Mouse (Mus musculus): ENCODE data around the gene Sla2. TPM values are rescaled to one million over a fixed set of nuclear protein-coding genes. Genes with fewer than 3 reads are reported as not detected.

The Sla2 gene
- polyA plus RNA-seq, 1 experiment from 2014 or later = 0.23 TPM

GRCm38 (mm10) chr2:156864481-156864880 is 22.5 kb downstream of the Sla2 start:
- H3K9me3 ChIP-seq (ENCODE audit: control insufficient read depth, low read length) = no peaks in the 10 kb centered on the region
- WGBS = 84% methylated on average over 3 of the region's 3 CpGs
- no peak for ATAC-seq (ENCODE audit: low FRiP score, low TSS enrichment)
- peak overlapping the region; percentile 99; the same call in 1 of the 2 replicates for H3K9ac ChIP-seq (ENCODE audit: low read depth, low read length)
- peaks cover 39% of the 10 kb centered on the region; the same call in 1 of the 2 replicates for H3K36me3 ChIP-seq (ENCODE audit: control insufficient read depth, insufficient read depth, low read length)
- H3K27me3 ChIP-seq (ENCODE audit: control insufficient read depth, insufficient read depth, low read length) = no peaks in the 10 kb centered on the region
- H3K4me1 ChIP-seq (ENCODE audit: control insufficient read depth, insufficient read depth, low read length) = peaks cover 15% of the 10 kb centered on the region
- peak overlapping the region; percentile 98 for H3K4me3 ChIP-seq (ENCODE audit: low read length)
- H3K4me2 ChIP-seq (replicated peaks; ENCODE audit: low read depth, low read length) = peak overlapping the region; percentile 87
- no peak overlapping the region for H3K27ac ChIP-seq (ENCODE audit: low read depth, low read length)

DNA sequence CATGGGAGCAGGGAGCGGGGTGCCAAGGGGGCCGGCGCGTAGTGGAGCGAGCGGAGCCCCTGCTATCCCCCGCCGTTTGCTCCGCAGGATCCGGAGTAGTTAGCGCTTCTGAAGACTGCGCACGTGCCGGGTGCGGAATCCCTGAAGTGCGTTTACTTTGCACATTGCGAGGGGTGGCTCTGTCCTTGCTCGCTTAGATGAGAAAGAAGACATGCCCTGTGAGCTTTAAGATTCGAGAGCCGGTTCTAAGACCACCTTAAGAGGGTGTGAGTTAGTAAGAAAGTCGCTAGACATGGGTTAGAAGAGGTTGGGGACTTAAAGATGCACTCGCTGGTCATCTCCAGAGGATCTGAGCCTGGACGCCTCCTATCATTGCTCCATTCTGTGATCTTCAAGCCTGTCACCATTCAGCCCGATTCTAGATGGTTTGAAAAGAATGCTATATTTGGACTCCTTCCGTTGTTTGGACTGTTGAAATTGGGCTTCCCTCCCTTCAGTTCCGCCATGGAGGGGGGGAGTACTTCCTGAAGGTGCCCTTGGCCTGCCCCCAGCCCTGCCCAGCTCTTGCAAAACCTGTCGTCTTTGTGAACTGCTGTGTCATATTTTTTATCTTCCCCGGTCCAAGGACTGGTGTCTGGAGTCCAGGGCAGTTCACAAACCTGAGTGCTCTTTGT is 23.4 kb downstream of the Sla2 start:
- peak; percentile 45; the same call in 1 of the 2 replicates for ATAC-seq (ENCODE audit: low FRiP score, low TSS enrichment)
- Histone ChIP-seq H3K36me3 (ENCODE audit: control insufficient read depth, insufficient read depth, low read length) (peaks cover 33% of the 10 kb centered on the region; the same call in 1 of the 2 replicates), H3K4me3 (ENCODE audit: low read length) (peak overlapping the region; percentile 98), H3K4me1 (ENCODE audit: control insufficient read depth, insufficient read depth, low read length) (peaks cover 15% of the 10 kb centered on the region), H3K4me2 (replicated peaks; ENCODE audit: low read depth, low read length) (peak overlapping the region; percentile 87), H3K27me3 (ENCODE audit: control insufficient read depth, insufficient read depth, low read length) (no peaks in the 10 kb centered on the region), H3K9me3 (ENCODE audit: control insufficient read depth, low read length) (no peaks in the 10 kb centered on the region), H3K9ac (ENCODE audit: low read depth, low read length) (peak overlapping the region; percentile 99), H3K27ac (ENCODE audit: low read depth, low read length) (peak overlapping the region; percentile 84)
- 1% methylated on average over 28 of the region's 28 CpGs for WGBS

GRCm38 (mm10) chr2:156862772-156863486 is 24.1 kb downstream of the Sla2 start, which contains the start of gene Rab5if:
Gene Rab5if, plus strand, starts transcription at chr2:156863128.
- Histone ChIP-seq H3K9me3 (ENCODE audit: control insufficient read depth, low read length) (no peaks in the 10 kb centered on the region), H3K27me3 (ENCODE audit: control insufficient read depth, insufficient read depth, low read length) (no peaks in the 10 kb centered on the region), H3K9ac (ENCODE audit: low read depth, low read length) (peak within 1 kb of the TSS; percentile 99), H3K4me1 (ENCODE audit: control insufficient read depth, insufficient read depth, low read length) (peaks cover 15% of the 10 kb centered on the region), H3K36me3 (ENCODE audit: control insufficient read depth, insufficient read depth, low read length) (peaks cover 33% of the 10 kb centered on the region; the same call in 1 of the 2 replicates), H3K4me3 (ENCODE audit: low read length) (peak within 1 kb of the TSS; percentile 98), H3K27ac (ENCODE audit: low read depth, low read length) (peak within 1 kb of the TSS; percentile 89), H3K4me2 (replicated peaks; ENCODE audit: low read depth, low read length) (peak within 1 kb of the TSS; percentile 87)
- ATAC-seq (ENCODE audit: low FRiP score, low TSS enrichment) = peak; percentile 97
- under 1% methylated on average over 98 of the region's 98 CpGs for WGBS

- H3K4me1 ChIP-seq (ENCODE audit: control insufficient read depth, insufficient read depth, low read length) = peaks cover 15% of the 10 kb centered on the region
- under 1% methylated on average over 19 of the region's 19 CpGs for WGBS
- peaks cover 36% of the 10 kb centered on the region; the same call in 1 of the 2 replicates for H3K36me3 ChIP-seq (ENCODE audit: control insufficient read depth, insufficient read depth, low read length)
- H3K27ac ChIP-seq (ENCODE audit: low read depth, low read length) = peak overlapping the region; percentile 89
- H3K9me3 ChIP-seq (ENCODE audit: control insufficient read depth, low read length) = no peaks in the 10 kb centered on the region
- H3K4me3 ChIP-seq (ENCODE audit: low read length) = peak overlapping the region; percentile 98
- H3K27me3 ChIP-seq (ENCODE audit: control insufficient read depth, insufficient read depth, low read length) = no peaks in the 10 kb centered on the region
- ATAC-seq (ENCODE audit: low FRiP score, low TSS enrichment) = peak; percentile 25; the same call in 1 of the 2 replicates
- peak overlapping the region; percentile 84 for H3K4me2 ChIP-seq (replicated peaks; ENCODE audit: low read depth, low read length)
- peak overlapping the region; percentile 99 for H3K9ac ChIP-seq (ENCODE audit: low read depth, low read length)
Measured at GRCm38 (mm10) chr2:156862041-156862717, 24.8 kb downstream of the Sla2 start.

GRCm38 (mm10) chr2:156858671-156859070 is 28.3 kb downstream of the Sla2 start:
- no peak overlapping the region for H3K27ac ChIP-seq (ENCODE audit: low read depth, low read length)

GRCm38 (mm10) chr2:156857835-156858234 is 29.2 kb downstream of the Sla2 start, which contains the start of gene 4930518I15Rik:
Gene 4930518I15Rik, minus strand, starts transcription at chr2:156857946.
- Histone ChIP-seq H3K4me3 (ENCODE audit: low read length) (no peak within 1 kb of the TSS), H3K36me3 (ENCODE audit: control insufficient read depth, insufficient read depth, low read length) (peaks cover 32% of the 10 kb centered on the region), H3K4me2 (replicated peaks; ENCODE audit: low read depth, low read length) (no peak within 1 kb of the TSS), H3K9me3 (ENCODE audit: control insufficient read depth, low read length) (no peaks in the 10 kb centered on the region), H3K27me3 (ENCODE audit: control insufficient read depth, insufficient read depth, low read length) (no peaks in the 10 kb centered on the region), H3K27ac (ENCODE audit: low read depth, low read length) (no peak within 1 kb of the TSS), H3K9ac (ENCODE audit: low read depth, low read length) (no peak within 1 kb of the TSS), H3K4me1 (ENCODE audit: control insufficient read depth, insufficient read depth, low read length) (peaks cover 6% of the 10 kb centered on the region; the same call in 1 of the 2 replicates)
- 89% methylated on average over 2 of the region's 2 CpGs for WGBS
- ATAC-seq (ENCODE audit: low FRiP score, low TSS enrichment) = no peak

More at GRCm38 (mm10) chr2:156858671-156859070, 28.3 kb downstream of the Sla2 start:
- WGBS = 79% methylated on average over 7 of the region's 7 CpGs
- ATAC-seq (ENCODE audit: low FRiP score, low TSS enrichment) = no peak
- Histone ChIP-seq H3K27me3 (ENCODE audit: control insufficient read depth, insufficient read depth, low read length) (no peaks in the 10 kb centered on the region), H3K9ac (ENCODE audit: low read depth, low read length) (no peak overlapping the region), H3K9me3 (ENCODE audit: control insufficient read depth, low read length) (no peaks in the 10 kb centered on the region), H3K4me2 (replicated peaks; ENCODE audit: low read depth, low read length) (no peak overlapping the region), H3K4me3 (ENCODE audit: low read length) (no peak overlapping the region), H3K4me1 (ENCODE audit: control insufficient read depth, insufficient read depth, low read length) (peaks cover 6% of the 10 kb centered on the region; the same call in 1 of the 2 replicates), H3K36me3 (ENCODE audit: control insufficient read depth, insufficient read depth, low read length) (peaks cover 29% of the 10 kb centered on the region)

- no peak overlapping the region for H3K9ac ChIP-seq (ENCODE audit: low read depth, low read length)
- whole genome bisulfite sequencing = 81% methylated on average over 3 of the region's 3 CpGs
- H3K4me3 ChIP-seq (ENCODE audit: low read length) = no peak overlapping the region
- no peak overlapping the region for H3K27ac ChIP-seq (ENCODE audit: low read depth, low read length)
- ATAC-seq (ENCODE audit: low FRiP score, low TSS enrichment) = no peak
- H3K4me1 ChIP-seq (ENCODE audit: control insufficient read depth, insufficient read depth, low read length) = peaks cover 6% of the 10 kb centered on the region; the same call in 1 of the 2 replicates
- no peaks in the 10 kb centered on the region for H3K9me3 ChIP-seq (ENCODE audit: control insufficient read depth, low read length)
- peaks cover 34% of the 10 kb centered on the region for H3K36me3 ChIP-seq (ENCODE audit: control insufficient read depth, insufficient read depth, low read length)
- no peak overlapping the region for H3K4me2 ChIP-seq (replicated peaks; ENCODE audit: low read depth, low read length)
- H3K27me3 ChIP-seq (ENCODE audit: control insufficient read depth, insufficient read depth, low read length) = no peaks in the 10 kb centered on the region
Measured at GRCm38 (mm10) chr2:156857385-156857791, 29.6 kb downstream of the Sla2 start.

- 82% methylated on average over 1 of the region's 1 CpGs for WGBS
- Histone ChIP-seq H3K4me1 (ENCODE audit: control insufficient read depth, insufficient read depth, low read length) (no peaks in the 10 kb centered on the region), H3K27me3 (ENCODE audit: control insufficient read depth, insufficient read depth, low read length) (no peaks in the 10 kb centered on the region), H3K27ac (ENCODE audit: low read depth, low read length) (no peak overlapping the region), H3K4me2 (replicated peaks; ENCODE audit: low read depth, low read length) (no peak overlapping the region), H3K9me3 (ENCODE audit: control insufficient read depth, low read length) (no peaks in the 10 kb centered on the region), H3K36me3 (ENCODE audit: control insufficient read depth, insufficient read depth, low read length) (peaks cover 45% of the 10 kb centered on the region), H3K9ac (ENCODE audit: low read depth, low read length) (no peak overlapping the region), H3K4me3 (ENCODE audit: low read length) (no peak overlapping the region)
- no peak for ATAC-seq (ENCODE audit: low FRiP score, low TSS enrichment)
Measured at GRCm38 (mm10) chr2:156856311-156856710, 30.7 kb downstream of the Sla2 start.
